Mouse (Mus musculus): ENCODE data around the gene Vmn1r231. TPM values are rescaled to one million over a fixed set of nuclear protein-coding genes. Genes with fewer than 3 reads are reported as not detected.

Gene Vmn1r231
- not detected in 2 replicates for total RNA-seq (2014; rRNA removed)
- not detected in 2 replicates for polyA plus RNA-seq (2012; rRNA removed)

DNA sequence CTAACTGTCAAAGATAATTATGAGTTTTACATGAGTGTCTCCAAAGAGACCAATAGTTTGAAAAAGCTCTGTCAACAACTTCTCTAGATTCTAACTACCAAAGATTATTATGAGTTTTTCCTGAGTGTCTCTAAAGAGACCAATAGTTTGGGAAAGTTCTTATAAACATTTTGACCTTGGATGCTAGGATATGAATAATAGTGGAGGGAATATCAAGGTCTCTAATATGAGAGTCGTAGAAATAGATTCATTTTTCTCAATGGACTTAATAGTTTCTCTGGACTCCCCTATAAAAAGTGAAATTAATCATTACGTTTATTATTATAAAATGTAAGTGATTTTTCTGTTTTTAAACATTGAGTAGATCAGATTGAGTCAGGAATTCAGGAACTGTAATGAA, at the start of gene Vmn1r231:
Gene Vmn1r231 (minus strand): TSS at position 101 of the 400 bp plus-strand sequence.
- DNase-seq (ENCODE audit: extremely low read depth, low read depth, low spot score): no peak
- Histone ChIP-seq H3K4me1 (ENCODE audit: control insufficient read depth, insufficient read depth, low read length) (no peaks in the 10 kb centered on the region), H3K79me2 (ENCODE audit: control insufficient read depth, insufficient read depth, low read length) (no peaks in the 10 kb centered on the region), H3K9ac (ENCODE audit: low read depth, low read length) (no peak within 1 kb of the TSS), H3K27ac (replicated peaks; ENCODE audit: insufficient read depth, low read depth, low read length) (no peak within 1 kb of the TSS), H3K36me3 (ENCODE audit: control insufficient read depth, insufficient read depth, low read length) (no peaks in the 10 kb centered on the region), H3K27me3 (ENCODE audit: control insufficient read depth, insufficient read depth, low read length) (no peaks in the 10 kb centered on the region), H3K4me3 (ENCODE audit: insufficient read depth, low read depth, low read length) (no peak within 1 kb of the TSS)
- WGBS: 40% methylated on average over 2 of the region's 2 CpGs
- TF ChIP-seq POLR2A (IDR thresholded peaks at IDR 0.05; ENCODE audit: extremely low read depth, insufficient read depth, low read length) (no peak), CTCF (IDR thresholded peaks at IDR 0.05; ENCODE audit: low read depth, low read length) (no peak)

GRCm38 (mm10) chr17:20946636-20947035, 41.7 kb upstream of the Vmn1r231 start:
- Histone ChIP-seq H3K4me1 (ENCODE audit: control insufficient read depth, insufficient read depth, low read length) (peaks cover 7% of the 10 kb centered on the region), H3K36me3 (ENCODE audit: control insufficient read depth, insufficient read depth, low read length) (peaks cover 4% of the 10 kb centered on the region; the same call in 1 of the 2 replicates), H3K27ac (replicated peaks; ENCODE audit: insufficient read depth, low read depth, low read length) (no peak overlapping the region), H3K27me3 (ENCODE audit: control insufficient read depth, insufficient read depth, low read length) (no peaks in the 10 kb centered on the region), H3K9ac (ENCODE audit: low read depth, low read length) (no peak overlapping the region), H3K79me2 (ENCODE audit: control insufficient read depth, insufficient read depth, low read length) (peaks cover 22% of the 10 kb centered on the region; the same call in 1 of the 2 replicates), H3K4me3 (ENCODE audit: insufficient read depth, low read depth, low read length) (peak overlapping the region; percentile 18; the same call in 1 of the 2 replicates)
- TF ChIP-seq POLR2A (IDR thresholded peaks at IDR 0.05; ENCODE audit: extremely low read depth, insufficient read depth, low read length) (no peak), CTCF (IDR thresholded peaks at IDR 0.05; ENCODE audit: low read depth, low read length) (no peak)
- peak; percentile 32 for DNase-seq (ENCODE audit: extremely low read depth, low read depth, low spot score)

- peak; percentile 17 for DNase-seq (ENCODE audit: extremely low read depth, low read depth, low spot score)
- WGBS: under 1% methylated on average over 13 of the region's 13 CpGs
- peak overlapping the region; percentile 47; the same call in 1 of the 2 replicates for H3K27ac ChIP-seq (replicated peaks; ENCODE audit: insufficient read depth, low read depth, low read length)
Measured at GRCm38 (mm10) chr17:20946026-20946565, 41.2 kb upstream of the Vmn1r231 start.

GRCm38 (mm10) chr17:20944985-20945891, 40.3 kb upstream of the Vmn1r231 start, which contains the start of gene Ppp2r1a:
Gene Ppp2r1a (plus strand): TSS chr17:20945311.
- Histone ChIP-seq H3K9ac (ENCODE audit: low read depth, low read length) (peak within 1 kb of the TSS; percentile 81), H3K79me2 (ENCODE audit: control insufficient read depth, insufficient read depth, low read length) (peaks cover 22% of the 10 kb centered on the region; the same call in 1 of the 2 replicates), H3K4me1 (ENCODE audit: control insufficient read depth, insufficient read depth, low read length) (peaks cover 7% of the 10 kb centered on the region), H3K27me3 (ENCODE audit: control insufficient read depth, insufficient read depth, low read length) (no peaks in the 10 kb centered on the region), H3K36me3 (ENCODE audit: control insufficient read depth, insufficient read depth, low read length) (no peaks in the 10 kb centered on the region), H3K27ac (replicated peaks; ENCODE audit: insufficient read depth, low read depth, low read length) (peak within 1 kb of the TSS; percentile 83), H3K4me3 (ENCODE audit: insufficient read depth, low read depth, low read length) (peak within 1 kb of the TSS; percentile 76)
- DNase-seq (ENCODE audit: extremely low read depth, low read depth, low spot score): peak; percentile 99
- WGBS: under 1% methylated on average over 69 of the region's 69 CpGs
- TF ChIP-seq POLR2A (IDR thresholded peaks at IDR 0.05; ENCODE audit: extremely low read depth, insufficient read depth, low read length) (peak; percentile 71; the same call in 1 of the 2 replicates), CTCF (IDR thresholded peaks at IDR 0.05; ENCODE audit: low read depth, low read length) (no peak)

More at GRCm38 (mm10) chr17:20946026-20946565, 41.2 kb upstream of the Vmn1r231 start:
- Histone ChIP-seq H3K36me3 (ENCODE audit: control insufficient read depth, insufficient read depth, low read length) (peaks cover 2% of the 10 kb centered on the region; the same call in 1 of the 2 replicates), H3K4me3 (ENCODE audit: insufficient read depth, low read depth, low read length) (peak overlapping the region; percentile 76), H3K27me3 (ENCODE audit: control insufficient read depth, insufficient read depth, low read length) (no peaks in the 10 kb centered on the region), H3K4me1 (ENCODE audit: control insufficient read depth, insufficient read depth, low read length) (peaks cover 7% of the 10 kb centered on the region), H3K79me2 (ENCODE audit: control insufficient read depth, insufficient read depth, low read length) (peaks cover 22% of the 10 kb centered on the region; the same call in 1 of the 2 replicates), H3K9ac (ENCODE audit: low read depth, low read length) (peak overlapping the region; percentile 81)
- TF ChIP-seq POLR2A (IDR thresholded peaks at IDR 0.05; ENCODE audit: extremely low read depth, insufficient read depth, low read length) (no peak), CTCF (IDR thresholded peaks at IDR 0.05; ENCODE audit: low read depth, low read length) (no peak)

DNA sequence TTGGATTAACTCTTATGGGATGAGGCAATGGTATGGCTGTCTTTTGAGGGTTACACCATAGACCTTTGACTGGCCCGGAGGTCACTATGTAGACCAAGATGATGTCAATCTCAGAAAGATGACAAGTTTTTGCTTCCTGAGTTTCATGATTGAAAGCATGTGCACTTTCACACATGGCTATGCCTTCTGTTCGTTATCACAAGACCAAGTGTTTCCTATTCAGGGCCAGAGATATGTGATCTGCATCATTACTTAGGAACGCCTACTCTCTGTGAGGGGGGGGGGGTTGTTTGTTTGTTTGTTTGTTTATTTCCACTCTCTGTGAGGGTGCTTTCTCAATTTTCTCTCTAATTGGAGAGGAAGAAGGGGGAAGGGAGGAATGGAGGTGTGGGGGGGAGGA, 39.3 kb upstream of the Vmn1r231 start:
- peaks cover 7% of the 10 kb centered on the region for H3K4me1 ChIP-seq (ENCODE audit: control insufficient read depth, insufficient read depth, low read length)
- WGBS: 51% methylated on average over 3 of the region's 3 CpGs
- H3K36me3 ChIP-seq (ENCODE audit: control insufficient read depth, insufficient read depth, low read length): no peaks in the 10 kb centered on the region
- H3K4me3 ChIP-seq (ENCODE audit: insufficient read depth, low read depth, low read length): peak overlapping the region; percentile 43
- no peak for TF ChIP-seq POLR2A (IDR thresholded peaks at IDR 0.05; ENCODE audit: extremely low read depth, insufficient read depth, low read length)
- H3K79me2 ChIP-seq (ENCODE audit: control insufficient read depth, insufficient read depth, low read length): peaks cover 15% of the 10 kb centered on the region; the same call in 1 of the 2 replicates
- H3K27me3 ChIP-seq (ENCODE audit: control insufficient read depth, insufficient read depth, low read length): no peaks in the 10 kb centered on the region
- H3K27ac ChIP-seq (replicated peaks; ENCODE audit: insufficient read depth, low read depth, low read length): no peak overlapping the region
- no peak overlapping the region; the same call in 1 of the 2 replicates for H3K9ac ChIP-seq (ENCODE audit: low read depth, low read length)
- peak; percentile 12 for DNase-seq (ENCODE audit: extremely low read depth, low read depth, low spot score)

Measured in liver, adult 2 months (tissue).